ENCODE assay signal across 16 mouse cellular contexts in the genomic region with DNA sequence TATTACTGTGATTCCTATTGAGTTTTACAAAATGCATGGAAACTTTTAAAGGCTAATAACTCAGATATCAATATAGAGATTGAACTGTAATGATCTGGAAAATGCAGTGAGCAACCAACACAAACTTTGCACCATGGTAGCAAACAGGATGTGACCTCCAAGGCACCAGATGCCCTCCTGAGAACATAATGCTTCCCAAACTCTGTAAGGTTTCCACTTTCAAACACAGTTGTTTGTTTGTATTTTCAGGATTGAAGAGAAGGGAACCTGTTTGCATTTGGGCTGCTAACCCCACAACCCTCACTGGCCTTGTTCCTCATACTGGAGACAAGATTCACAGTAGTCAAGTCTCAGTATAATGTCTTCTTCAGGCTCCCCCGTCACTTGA. TPM values are rescaled to one million over a fixed set of nuclear protein-coding genes. Genes with fewer than 3 reads are reported as not detected.
DNase-seq lines count a peak whose midpoint lies in the region; TF ChIP-seq lines count a peak whose summit lies in the region.
"Had no signal": no experiment of that assay in that cellular context is flagged by ENCODE, and none has a peak within 500 bp of the region (broad histone marks: within the 10 kb centered on the region; RNA-seq: fewer than 3 reads in every experiment).

No protein-coding gene starts in this region.

- DNase-seq in kidney, adult 2 months: no peak
- DNase-seq in kidney, postnatal 25 days: no peak
- DNase-seq in brain, embryonic 14.5 days (ENCODE audit: low read depth): peak; percentile 7
- peak; percentile 50 for DNase-seq in embryo, embryonic 10.5 days (ENCODE audit: low spot score)
- DNase-seq in forelimb bud, embryonic 11.5 days (ENCODE audit: low read depth, low spot score): peak; percentile 40
- no peak for DNase-seq in Muller cell, postnatal 12 days (ENCODE audit: inconsistent ontology term)
- no peak for DNase-seq in left cerebral cortex, adult 11 months (ENCODE audit: low spot score)
- DNase-seq: cerebellum, adult 18-20 months had no signal

- H3K4me1 ChIP-seq in kidney, adult 2 months (ENCODE audit: control insufficient read depth, insufficient read depth, low read length): no peaks in the 10 kb centered on the region; the same call in 1 of the 2 replicates
- H3K4me1 ChIP-seq: heart, embryonic 10.5 days had no signal

- TF ChIP-seq POLR2A in kidney, adult 2 months (IDR thresholded peaks at IDR 0.05; ENCODE audit: low read depth, low read length): no peak
- TF ChIP-seq POLR2A in brain, embryonic 14.5 days (IDR thresholded peaks at IDR 0.05; ENCODE audit: borderline replicate concordance, extremely low read depth, insufficient read depth, insufficient read length, poor library complexity, severe bottlenecking): no peak

- 82% methylated on average over 1 of the region's 1 CpGs for WGBS in kidney, adult 2 months

- H3K27ac ChIP-seq in kidney, adult 2 months (ENCODE audit: insufficient read depth, low read depth, low read length): peak overlapping the region; percentile 23; the same call in 1 of the 2 replicates
- H3K27ac ChIP-seq: forebrain, embryonic 13.5 days; heart, embryonic 10.5 days; left cerebral cortex, adult 2 months; liver, embryonic 14.5 days had no signal

- no peaks in the 10 kb centered on the region for H3K36me3 ChIP-seq in kidney, adult 2 months (ENCODE audit: control insufficient read depth, insufficient read depth, low read length)
- H3K36me3 ChIP-seq: heart, embryonic 10.5 days; hindbrain, embryonic 15.5 days had no signal

- no peak overlapping the region for H3K4me3 ChIP-seq in kidney, adult 2 months (ENCODE audit: insufficient read depth, low read depth, low read length)
- H3K4me3 ChIP-seq: forebrain, embryonic 13.5 days; heart, embryonic 10.5 days; hindbrain, embryonic 15.5 days; left cerebral cortex, adult 2 months had no signal

- no peak for TF ChIP-seq CTCF in kidney, adult 2 months (conservative IDR thresholded peaks at IDR 0.05; ENCODE audit: insufficient read depth, insufficient read length, low read depth, low read length)
- no peak for TF ChIP-seq CTCF in brain, embryonic 14.5 days (IDR thresholded peaks at IDR 0.05; ENCODE audit: borderline replicate concordance, extremely low read depth, insufficient read depth, insufficient read length)

- no peaks in the 10 kb centered on the region for H3K27me3 ChIP-seq in kidney, adult 2 months (replicated peaks; ENCODE audit: control insufficient read depth, insufficient read depth, low read length)
- H3K27me3 ChIP-seq: forebrain, embryonic 13.5 days; hindbrain, embryonic 15.5 days had no signal

RNA-seq across cellular contexts. Expression of gene Prl, which starts 25.5 kb away (rescaled TPM):
- polyA plus RNA-seq in kidney, adult 2 months (2012; rRNA removed): not detected in 2 replicates
- not detected in 2 replicates for polyA plus RNA-seq in brain, embryonic 14.5 days (2012; rRNA removed)
- polyA plus RNA-seq: CD4-positive, CD25-positive, alpha-beta regulatory T cell, adult 4 months; cortical plate, adult 2 months; forebrain, embryonic 13.5 days; heart, embryonic 10.5 days; hindbrain, embryonic 15.5 days; liver, embryonic 14.5 days; midbrain, embryonic 11.5 days had no signal

Comparison
In these comparisons a context has a peak if more than half of its experiments do, and no peak if none do; other contexts are left out.
1. DNase-seq: peak in brain, embryonic 14.5 days (single experiment), embryo, embryonic 10.5 days (single experiment) and forelimb bud, embryonic 11.5 days (single experiment); none in kidney, adult 2 months (single experiment), kidney, postnatal 25 days (0 of 2), Muller cell, postnatal 12 days (single experiment) and left cerebral cortex, adult 11 months (single experiment).